23 mouse cellular contexts compared by ENCODE assay signal in the genomic region with DNA sequence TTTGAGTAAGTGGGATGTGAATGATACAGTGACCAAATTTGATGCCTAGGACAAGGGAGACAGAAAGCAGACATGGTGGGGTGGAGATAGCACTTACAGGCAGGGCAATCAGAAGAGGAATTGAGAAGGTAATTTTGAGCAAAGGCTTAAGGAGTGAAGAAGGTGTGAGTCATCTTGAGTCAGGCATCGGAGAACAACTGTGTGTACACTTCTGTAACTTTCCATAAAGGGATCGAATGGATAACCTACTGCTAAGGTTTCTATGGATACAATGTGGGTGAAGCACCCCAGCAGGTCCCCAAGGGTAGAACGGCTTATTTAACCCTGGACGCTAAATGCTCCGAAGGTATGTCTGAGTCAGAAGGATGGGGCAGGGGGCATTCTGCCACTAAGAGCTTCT.
DNase-seq lines count a peak whose midpoint lies in the region; ATAC-seq and TF ChIP-seq lines count a peak whose summit lies in the region.
"Had no signal": no experiment of that assay in that cellular context is flagged by ENCODE, and none has a peak within 500 bp of the region (broad histone marks: within the 10 kb centered on the region; RNA-seq: fewer than 3 reads in every experiment).

No protein-coding gene starts in this region.

- no peak overlapping the region for H3K4me3 ChIP-seq in olfactory bulb, adult 2 months (ENCODE audit: insufficient read depth, low read depth, low read length)
- H3K4me3 ChIP-seq: heart, embryonic 13.5 days had no signal

- intact Hi-C loops in left cerebral cortex, postnatal 14 days (cut with DNase I): no loop called here

- TF ChIP-seq CTCF in olfactory bulb, adult 2 months (IDR thresholded peaks at IDR 0.05; ENCODE audit: insufficient read depth, low read depth, low read length): no peak

- peak; percentile 76 for ATAC-seq in frontal cortex, adult (ENCODE audit: low TSS enrichment)
- ATAC-seq: forebrain, embryonic 14.5 days; forebrain, postnatal 0 days; hindbrain, postnatal 0 days; inflammation-experienced regulatory T-cells, adult 6 months; intestine, embryonic 16.5 days; Patski had no signal

- H3K27ac ChIP-seq in olfactory bulb, adult 2 months (ENCODE audit: insufficient read depth, low read depth, low read length): peak overlapping the region; percentile 63
- H3K27ac ChIP-seq: heart, embryonic 13.5 days; hindbrain, embryonic 14.5 days; hindbrain, postnatal 0 days had no signal

- TF ChIP-seq POLR2A in olfactory bulb, adult 2 months (IDR thresholded peaks at IDR 0.05; ENCODE audit: insufficient read depth, low read depth, low read length): no peak

- WGBS in olfactory bulb, adult 2 months: 43% methylated on average over 5 of the region's 5 CpGs

- no peak for DNase-seq in frontal cortex, postnatal 36 days (ENCODE audit: low spot score in 2 of 2)
- peak; percentile 72 for DNase-seq in brain, adult 2 months (ENCODE audit: low read depth, low spot score)
- DNase-seq in left cerebral cortex, postnatal 14 days (ENCODE audit: low spot score in 2 of 2): no peak
- DNase-seq in gastrocnemius, postnatal 4 days (ENCODE audit: low spot score in 2 of 2): no peak
- DNase-seq: adrenal gland, postnatal 10 days; cerebellum, adult 18-20 months; cerebellum, adult 9-10 months; cerebellum, postnatal 14 days; forebrain, postnatal 0 days; gastrocnemius, postnatal 14 days; heart, adult 18-20 months; heart, postnatal 14 days; heart, postnatal 4 days; kidney, adult 18-20 months had no signal

- H3K4me1 ChIP-seq in olfactory bulb, adult 2 months (ENCODE audit: control insufficient read depth, insufficient read depth, low read length): peaks cover 28% of the 10 kb centered on the region
- H3K4me1 ChIP-seq: heart, embryonic 13.5 days had no signal
